Mouse (Mus musculus): Measurements from ENCODE around the gene Noct. TPM values are rescaled to one million over a fixed set of nuclear protein-coding genes. Genes with fewer than 3 reads are reported as not detected.
"Not testable (repeated sequence)": the region's sequence is repeated elsewhere in the genome, so short reads cannot be mapped to it uniquely, and the experiment has no call there.

Gene Noct
- total and polyA plus RNA-seq, 3 experiments: 8.7 to 13.8 (median 12.0) TPM

- in situ Hi-C loops (cut with MboI; ENCODE audit: low pct_ligation_motif_present, low pct_unique_long_range_greater_than_20kb, low sequenced_read_pairs): loop anchor here (25.0 kb wide), 1 partner anchor 781 kb away; the partner anchor contains the start of gene Slc7a11
- H3K4me3 ChIP-seq (replicated peaks in 1 of 3; ENCODE audit: low read depth in 2 of 3, low read length in 2 of 3, poor library complexity in 1 of 3); H3K79me2 ChIP-seq (replicated peaks; ENCODE audit: control insufficient read depth, extremely low read depth, insufficient read depth, poor library complexity, severe bottlenecking); H3K27ac ChIP-seq (ENCODE audit: insufficient read depth, low read depth); DNase-seq (ENCODE audit: extremely low read depth); H3K9ac ChIP-seq (ENCODE audit: insufficient read depth, low read depth); dilution Hi-C loops (cut with MboI; ENCODE audit: extremely low pct_ligation_motif_present, extremely low pct_unique_long_range_greater_than_20kb, low sequenced_read_pairs); H3K36me3 ChIP-seq (replicated peaks in 1 of 2; ENCODE audit: control insufficient read depth in 1 of 2, insufficient read depth in 1 of 2, low read length in 1 of 2); H3K4me1 ChIP-seq (ENCODE audit: control insufficient read depth in 1 of 2, insufficient read depth in 2 of 2); H3K27me3 ChIP-seq (replicated peaks); H3K9me3 ChIP-seq (replicated peaks; ENCODE audit: low read length); H3K4me2 ChIP-seq (ENCODE audit: insufficient read depth, low read depth, poor library complexity, severe bottlenecking): not testable (repeated sequence)
Measured at GRCm38 (mm10) chr3:51218385-51218784, 5.9 kb upstream of the Noct start.

- no peak for TF ChIP-seq MAFK (IDR thresholded peaks at IDR 0.05; ENCODE audit: insufficient replicate concordance, low read length)
- no peak for TF ChIP-seq RCOR1 (conservative IDR thresholded peaks at IDR 0.05; ENCODE audit: low read depth, low read length)
- TF ChIP-seq HCFC1 (IDR thresholded peaks at IDR 0.05; ENCODE audit: low read depth, low read length): no peak
- no peak overlapping the region for H3K4me3 ChIP-seq (replicated peaks in 1 of 3; ENCODE audit: low read depth in 2 of 3, low read length in 2 of 3, poor library complexity in 1 of 3)
- in situ Hi-C loops (cut with MboI; ENCODE audit: low pct_ligation_motif_present, low pct_unique_long_range_greater_than_20kb, low sequenced_read_pairs) (loop anchor here (25.0 kb wide), 1 partner anchor 782 kb away; the partner anchor contains the start of gene Slc7a11), dilution Hi-C loops (cut with MboI; ENCODE audit: extremely low pct_ligation_motif_present, extremely low pct_unique_long_range_greater_than_20kb, low sequenced_read_pairs) (no loop called here)
- H3K27me3 ChIP-seq (replicated peaks): no peaks in the 10 kb centered on the region
- H3K79me2 ChIP-seq (replicated peaks; ENCODE audit: control insufficient read depth, extremely low read depth, insufficient read depth, poor library complexity, severe bottlenecking): no peaks in the 10 kb centered on the region
- no peak overlapping the region for H3K27ac ChIP-seq (ENCODE audit: insufficient read depth, low read depth)
- DNase-seq (ENCODE audit: extremely low read depth): no peak
- no peaks in the 10 kb centered on the region for H3K9me3 ChIP-seq (replicated peaks; ENCODE audit: low read length)
- peaks cover 0 to 4% of the 10 kb centered on the region in 2 experiments; a peak in 1 of 4 replicates for H3K4me1 ChIP-seq (ENCODE audit: control insufficient read depth in 1 of 2, insufficient read depth in 2 of 2)
- no peak overlapping the region for H3K9ac ChIP-seq (ENCODE audit: insufficient read depth, low read depth)
- no peak overlapping the region for H3K4me2 ChIP-seq (ENCODE audit: insufficient read depth, low read depth, poor library complexity, severe bottlenecking)
- H3K36me3 ChIP-seq (replicated peaks in 1 of 2; ENCODE audit: control insufficient read depth in 1 of 2, insufficient read depth in 1 of 2, low read length in 1 of 2): no peaks in the 10 kb centered on the region
Measured at GRCm38 (mm10) chr3:51219213-51219612, 5.0 kb upstream of the Noct start.

DNA sequence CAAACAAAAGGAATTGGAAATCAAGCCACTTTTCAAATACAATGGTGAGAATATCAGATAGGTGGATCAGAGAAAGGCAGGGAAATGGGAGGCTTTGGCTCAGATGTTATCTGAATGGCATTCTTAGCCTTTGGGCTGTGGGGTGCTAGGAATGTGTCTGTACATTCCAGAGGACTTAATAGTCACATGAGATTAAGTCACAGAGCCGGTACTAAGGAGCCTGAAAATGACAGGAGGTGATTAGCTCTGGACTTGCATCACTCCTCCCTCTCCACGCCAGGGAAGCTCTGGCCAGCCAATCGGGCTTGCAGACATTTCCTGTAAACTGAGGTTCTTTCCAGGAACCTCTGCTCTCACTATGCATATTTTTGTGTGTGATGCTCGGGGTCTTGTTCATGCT, 3.4 kb upstream of the Noct start:
- TF ChIP-seq NELFE (IDR thresholded peaks at IDR 0.05; ENCODE audit: low read depth, low read length) (no peak), NRF1 (IDR thresholded peaks at IDR 0.05; ENCODE audit: low read depth, low read length) (no peak), MYC (IDR thresholded peaks at IDR 0.05; ENCODE audit: low read depth, low read length) (no peak), CHD1 (IDR thresholded peaks at IDR 0.05; ENCODE audit: low read depth, low read length) (no peak), ETS1 (conservative IDR thresholded peaks at IDR 0.05; ENCODE audit: low read depth, low read length) (no peak), SMC3 (IDR thresholded peaks at IDR 0.05; ENCODE audit: low read depth, low read length) (no peak)
- no peak overlapping the region for H3K9ac ChIP-seq (ENCODE audit: insufficient read depth, low read depth)
- in situ Hi-C loops (cut with MboI; ENCODE audit: low pct_ligation_motif_present, low pct_unique_long_range_greater_than_20kb, low sequenced_read_pairs) (loop anchor here (25.0 kb wide), 1 partner anchor 784 kb away; the partner anchor contains the start of gene Slc7a11), dilution Hi-C loops (cut with MboI; ENCODE audit: extremely low pct_ligation_motif_present, extremely low pct_unique_long_range_greater_than_20kb, low sequenced_read_pairs) (no loop called here)
- no peak for DNase-seq (ENCODE audit: extremely low read depth)
- no peak overlapping the region for H3K4me3 ChIP-seq (replicated peaks in 1 of 3; ENCODE audit: low read depth in 2 of 3, low read length in 2 of 3, poor library complexity in 1 of 3)
- peaks cover 0 to 6% of the 10 kb centered on the region in 2 experiments; a peak in 2 of 4 replicates for H3K4me1 ChIP-seq (ENCODE audit: control insufficient read depth in 1 of 2, insufficient read depth in 2 of 2)
- no peak overlapping the region for H3K27ac ChIP-seq (ENCODE audit: insufficient read depth, low read depth)
- H3K9me3 ChIP-seq (replicated peaks; ENCODE audit: low read length): no peaks in the 10 kb centered on the region
- no peak overlapping the region for H3K4me2 ChIP-seq (ENCODE audit: insufficient read depth, low read depth, poor library complexity, severe bottlenecking)
- no peaks in the 10 kb centered on the region for H3K36me3 ChIP-seq (replicated peaks in 1 of 2; ENCODE audit: control insufficient read depth in 1 of 2, insufficient read depth in 1 of 2, low read length in 1 of 2)
- no peaks in the 10 kb centered on the region for H3K27me3 ChIP-seq (replicated peaks)
- H3K79me2 ChIP-seq (replicated peaks; ENCODE audit: control insufficient read depth, extremely low read depth, insufficient read depth, poor library complexity, severe bottlenecking): peaks cover 4% of the 10 kb centered on the region

All from CH12.LX (cell line).